Mouse (Mus musculus) thymus, adult 2 months (tissue): Measurements from ENCODE around the gene Cyp4f15. TPM values are rescaled to one million over a fixed set of nuclear protein-coding genes. Genes with fewer than 3 reads are reported as not detected.

Source experiments
- DNase-seq: peaks from one replicate; pipeline ENCODE4 v3.0.0; 2021
- H3K27ac ChIP-seq: fragments of 200-500 bp; 2 replicates; pipeline ENCODE4 v1.5.1; 2012; ENCODE audit warnings: low read length, control low read depth; ENCODE audit not compliant: control insufficient read depth, insufficient read depth
- H3K27me3 ChIP-seq: fragments of 200-500 bp; 2 replicates; pipeline ENCODE4 v1.6.1; 2012; ENCODE audit warnings: mild to moderate bottlenecking, low read length, moderate library complexity, mixed read lengths; ENCODE audit not compliant: control insufficient read depth, insufficient read depth
- H3K36me3 ChIP-seq: fragments of 200-500 bp; 2 replicates; pipeline ENCODE4 v1.6.1; 2012; ENCODE audit warnings: mild to moderate bottlenecking, low read length, moderate library complexity; ENCODE audit not compliant: control insufficient read depth, insufficient read depth
- H3K4me1 ChIP-seq: fragments of 200-500 bp; replicated peaks from 2 replicates; pipeline ENCODE4 v1.6.1; 2012; ENCODE audit warnings: low read length; ENCODE audit not compliant: control insufficient read depth, insufficient read depth
- H3K4me3 ChIP-seq: fragments of 200-500 bp; 2 replicates; pipeline ENCODE4 v1.5.1; 2012; ENCODE audit warnings: mild to moderate bottlenecking, low read length, control low read depth, moderate library complexity; ENCODE audit not compliant: control insufficient read depth, insufficient read depth
- CTCF ChIP-seq: fragments of 200-500 bp; IDR thresholded peaks from 2 replicates; pipeline ENCODE4 v1.5.1; 2012; ENCODE audit warnings: mild to moderate bottlenecking, control low read depth, low read length, moderate library complexity, borderline replicate concordance; ENCODE audit not compliant: control insufficient read depth, poor library complexity, insufficient read depth; ENCODE audit errors: extremely low read depth
- POLR2A ChIP-seq: fragments of 200-500 bp; IDR thresholded peaks from 2 replicates; pipeline ENCODE4 v1.6.1; 2012; ENCODE audit warnings: mild to moderate bottlenecking, low read length, control low read depth, moderate library complexity; ENCODE audit not compliant: control insufficient read depth, poor library complexity, insufficient read depth; ENCODE audit errors: extremely low read depth
- WGBS: fragments of 180-500 bp; shearing (Covaris S2); methylation state at CpG from one replicate; pipeline ENCODE4 v1.1.7; 2018; 5-methylcytosine and 5-hydroxymethylcytosine counted together
- polyA plus RNA-seq: library from polyadenylated mRNA; depleted of rRNA; stranded (reverse); fragments of >200 nt; gene quantifications from 2 replicates; pipeline ENCODE4 v1.2.3, GENCODE M21; 2012; rRNA removed

The Cyp4f15 gene
- polyA plus RNA-seq, 1 experiment = 1.4 TPM

- Histone ChIP-seq H3K27ac (no peak overlapping the region), H3K4me1 (no peaks in the 10 kb centered on the region), H3K4me3 (no peak overlapping the region), H3K27me3 (no peaks in the 10 kb centered on the region), H3K36me3 (no peaks in the 10 kb centered on the region)
- no peak for DNase-seq
- WGBS = 68% methylated on average over 1 of the region's 1 CpGs
- TF ChIP-seq POLR2A = no peak
- no peak for TF ChIP-seq CTCF
These were observed 55.6 kb downstream of the Cyp4f15 start for GRCm38 (mm10) chr17:32741057-32741456.

DNA sequence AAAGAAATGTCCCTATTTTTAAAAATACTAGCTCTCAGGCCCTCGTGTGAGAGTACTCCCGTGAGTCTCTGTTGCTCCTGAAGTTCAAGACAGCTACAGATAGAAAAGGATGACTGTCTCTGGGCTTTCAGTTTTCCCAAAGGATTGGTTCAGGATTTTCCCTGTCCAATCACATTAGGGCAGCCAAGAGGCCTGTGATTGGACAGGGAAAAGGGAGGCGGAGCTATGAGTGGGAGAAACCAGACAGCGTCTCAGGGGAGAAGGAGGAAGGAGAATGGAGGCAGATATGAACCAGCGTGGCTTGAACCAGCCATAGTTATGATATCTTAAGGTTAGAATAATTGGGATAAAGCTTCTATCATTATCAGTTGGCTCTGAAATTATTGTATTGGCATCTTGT, 65.2 kb downstream of the Cyp4f15 start:
- Histone ChIP-seq H3K4me1 (no peaks in the 10 kb centered on the region), H3K4me3 (no peak overlapping the region), H3K27ac (no peak overlapping the region), H3K27me3 (no peaks in the 10 kb centered on the region), H3K36me3 (no peaks in the 10 kb centered on the region)
- WGBS = 62% methylated on average over 5 of the region's 5 CpGs
- TF ChIP-seq POLR2A = no peak
- no peak for TF ChIP-seq CTCF
- no peak for DNase-seq

Other genes starting within 250 kb of the Cyp4f15 start
- 1.1 and 2.0 TPM in 2 replicates for gene Cyp4f39, start 232.9 kb upstream of the Cyp4f15 start, polyA plus RNA-seq
- 4.8 and 4.9 TPM in 2 replicates for gene Cyp4f17, start 179.6 kb upstream of the Cyp4f15 start, polyA plus RNA-seq
- gene Cyp4f16, start 149.1 kb upstream of the Cyp4f15 start, polyA plus RNA-seq = 17.0 and 18.4 TPM in 2 replicates
- gene Cyp4f37, start 64.3 kb upstream of the Cyp4f15 start, polyA plus RNA-seq = not detected in 2 replicates
- 0.30 TPM in 1 of 2 replicates, not detected in the other for gene Cyp4f40, start 26.7 kb upstream of the Cyp4f15 start, polyA plus RNA-seq
- 25.7 and 29.7 TPM in 2 replicates for gene Zfp871, start 102.7 kb downstream of the Cyp4f15 start, polyA plus RNA-seq
- 0.05 and 0.13 TPM in 2 replicates for gene Zfp811, start 124.3 kb downstream of the Cyp4f15 start, polyA plus RNA-seq
- gene Zfp799, start 144.6 kb downstream of the Cyp4f15 start, polyA plus RNA-seq = 9.8 and 12.5 TPM in 2 replicates
- 0.34 and 0.37 TPM in 2 replicates for gene Zfp870, start 206.0 kb downstream of the Cyp4f15 start, polyA plus RNA-seq
- gene Cyp4f14, start 231.7 kb downstream of the Cyp4f15 start, polyA plus RNA-seq = 0.23 and 1.6 TPM in 2 replicates